Mouse (Mus musculus) heart, embryonic 10.5 days (tissue): Measurements from ENCODE around the gene Tbce. TPM values are rescaled to one million over a fixed set of nuclear protein-coding genes. Genes with fewer than 3 reads are reported as not detected.

Source experiments
- polyA plus RNA-seq: library from polyadenylated mRNA; unstranded; fragments of >200 nt; fragmentation: Nextera tagmentation; extraction: Ambion mirVana; gene quantifications from 2 replicates; pipeline ENCODE4 v1.2.1, GENCODE M21; 2016

Tbce gene
- polyA plus RNA-seq, 1 experiment from 2014 or later: 46.0 TPM

Other genes starting within 250 kb of the Tbce start
- gene B3galnt2, start 85.2 kb downstream of the Tbce start, polyA plus RNA-seq: 31.0 and 38.7 TPM in 2 replicates
- 44.3 and 61.7 TPM in 2 replicates for gene Arid4b, start 23.6 kb upstream of the Tbce start, polyA plus RNA-seq
- gene Ggps1, start 23.9 kb upstream of the Tbce start, polyA plus RNA-seq: 45.4 and 46.2 TPM in 2 replicates